11 mouse cellular contexts compared by ENCODE assay signal in the genomic region with DNA sequence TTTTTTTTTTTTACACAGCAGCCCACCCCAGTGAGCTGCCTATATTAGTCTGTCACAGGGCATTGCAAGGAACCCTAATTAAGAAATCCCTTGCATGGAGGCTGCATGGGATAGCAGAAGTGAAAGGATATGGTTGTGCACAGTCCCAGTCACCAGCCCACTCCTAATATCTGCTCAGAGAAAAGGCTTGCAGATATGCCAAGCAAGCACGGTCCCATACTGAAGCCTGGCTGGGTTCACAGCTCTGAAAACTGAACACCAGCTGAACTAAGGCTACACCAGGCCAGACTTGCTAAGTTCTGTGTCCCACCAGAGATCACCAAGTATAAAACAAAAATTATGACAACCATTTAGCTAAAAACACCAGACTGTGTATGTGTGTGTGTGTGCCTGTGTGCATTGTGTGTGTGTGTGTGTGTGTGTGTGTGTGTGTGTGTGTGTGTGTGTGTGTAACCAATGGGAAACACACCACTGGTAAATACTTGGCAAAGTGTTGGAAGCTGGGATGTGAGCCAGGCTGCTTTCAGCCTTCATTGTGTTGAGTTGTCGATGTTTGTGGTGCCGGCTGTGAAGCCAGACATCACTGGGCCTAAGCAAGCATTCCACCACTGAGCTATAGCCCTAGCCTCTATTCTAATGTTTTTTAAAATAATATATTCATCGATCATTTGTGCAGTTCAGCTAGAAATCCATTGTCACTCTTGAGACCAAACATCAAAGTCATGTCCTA.
DNase-seq lines count a peak whose midpoint lies in the region; ATAC-seq lines count a peak whose summit lies in the region.
"Had no signal": no experiment of that assay in that cellular context is flagged by ENCODE, and none has a peak within 500 bp of the region (broad histone marks: within the 10 kb centered on the region; RNA-seq: fewer than 3 reads in every experiment).

No protein-coding gene starts in this region.

- no peak for ATAC-seq in monocyte, adult 5-6 weeks (replicated peaks; ENCODE audit: insufficient number of reproducible peaks, low FRiP score, low TSS enrichment, poor library complexity, severe bottlenecking)

- peak; percentile 71 for DNase-seq in heart, postnatal 4 days
- DNase-seq in heart, adult 11 months, result no peak
- peak; percentile 66 for DNase-seq in Muller cell, postnatal 12 days (ENCODE audit: inconsistent ontology term)
- peak; percentile 18 for DNase-seq in fibroblast of lung, adult 2 months (ENCODE audit: low read depth)
- peak; percentile 59 to 69 for DNase-seq in layer of hippocampus, postnatal 10 days (ENCODE audit: low spot score in 2 of 2)
- no peak for DNase-seq in thymus, postnatal 10 days (ENCODE audit: low spot score in 2 of 2)
- DNase-seq in adrenal gland, adult (ENCODE audit: inconsistent age in 2 of 2, low spot score in 1 of 2), result no peak
- DNase-seq: adrenal gland, postnatal 25 days; kidney, postnatal 14 days; liver had no signal

Comparison
In these comparisons a context has a peak if more than half of its experiments do, and no peak if none do; other contexts are left out.
1. DNase-seq: peak in heart, postnatal 4 days (single experiment), Muller cell, postnatal 12 days (single experiment), fibroblast of lung, adult 2 months (single experiment) and layer of hippocampus, postnatal 10 days (2 of 2); none in heart, adult 11 months (single experiment), thymus, postnatal 10 days (0 of 2) and adrenal gland, adult (0 of 2).